ENCODE assay signal across 9 mouse cellular contexts in the genomic region with DNA sequence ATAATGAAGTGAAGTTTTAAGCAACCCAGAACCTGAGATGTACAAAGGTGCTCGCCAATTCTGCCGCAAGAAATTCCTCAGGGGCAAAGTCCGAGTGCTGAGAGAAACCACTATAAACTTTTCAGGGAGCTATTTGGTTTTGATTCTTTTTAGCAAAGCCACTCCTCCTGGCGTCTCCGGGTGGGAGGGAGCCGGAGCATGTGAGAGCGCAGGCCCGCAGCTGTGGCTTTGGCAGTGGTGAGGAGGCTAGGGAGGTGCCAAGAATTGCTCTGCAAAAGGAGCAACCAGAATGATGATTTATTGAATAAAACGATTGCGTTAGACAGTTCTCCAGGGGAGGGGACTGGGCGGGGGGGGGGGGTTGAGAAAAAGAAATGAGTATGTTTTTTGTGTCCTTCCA.
A peak's percentile ranks its signal among the peaks of the same experiment; 100 is the strongest.
DNase-seq lines count a peak whose midpoint lies in the region; ATAC-seq and TF ChIP-seq lines count a peak whose summit lies in the region.
"Had no signal": no experiment of that assay in that cellular context is flagged by ENCODE, and none has a peak within 500 bp of the region (broad histone marks: within the 10 kb centered on the region; RNA-seq: fewer than 3 reads in every experiment).

No protein-coding gene starts in this region.

- H3K27me3 ChIP-seq in heart, embryonic 11.5 days (ENCODE audit: control insufficient read depth, insufficient read depth, low read length) = no peaks in the 10 kb centered on the region
- H3K27me3 ChIP-seq in intestine, postnatal 0 days (replicated peaks; ENCODE audit: control insufficient read depth, insufficient read depth, low read length) = no peaks in the 10 kb centered on the region
- H3K27me3 ChIP-seq in neural tube, embryonic 14.5 days (ENCODE audit: control insufficient read depth, insufficient read depth, low read length) = no peaks in the 10 kb centered on the region
- H3K27me3 ChIP-seq: megakaryocyte, embryonic 14.5 days had no signal

- ATAC-seq in heart, embryonic 11.5 days (replicated peaks; ENCODE audit: insufficient number of reproducible peaks, low FRiP score, low TSS enrichment) = no peak
- no peak for ATAC-seq in intestine, postnatal 0 days
- ATAC-seq in neural tube, embryonic 14.5 days (ENCODE audit: low read depth) = peak; percentile 59; the same call in 1 of the 2 replicates

- H3K9ac ChIP-seq in heart, embryonic 11.5 days (ENCODE audit: low read depth, low read length) = no peak overlapping the region
- no peak overlapping the region for H3K9ac ChIP-seq in intestine, postnatal 0 days (ENCODE audit: low read depth, low read length)
- H3K9ac ChIP-seq in neural tube, embryonic 14.5 days (replicated peaks; ENCODE audit: low read depth, low read length) = no peak overlapping the region

- no peak overlapping the region for H3K4me3 ChIP-seq in heart, embryonic 11.5 days (ENCODE audit: low read depth, low read length)
- no peak overlapping the region for H3K4me3 ChIP-seq in intestine, postnatal 0 days (ENCODE audit: low read depth, low read length)
- H3K4me3 ChIP-seq in neural tube, embryonic 14.5 days (ENCODE audit: low read depth, low read length) = no peak overlapping the region
- H3K4me3 ChIP-seq: megakaryocyte, embryonic 14.5 days had no signal

- peak; percentile 78 to 87 for DNase-seq in heart, adult 18-20 months
- peak; percentile 25 for DNase-seq in cerebellum, adult 9-11 months
- DNase-seq in gastrocnemius, postnatal 10 days = peak; percentile 74
- DNase-seq in left cerebral cortex, postnatal 25 days (ENCODE audit: low spot score in 2 of 2) = peak; percentile 57 to 76
- DNase-seq in natural killer cell, adult 2 months (ENCODE audit: low spot score in 2 of 2) = no peak

- H3K4me1 ChIP-seq in heart, embryonic 11.5 days (ENCODE audit: control insufficient read depth, insufficient read depth, low read length) = no peaks in the 10 kb centered on the region
- H3K4me1 ChIP-seq in intestine, postnatal 0 days (replicated peaks; ENCODE audit: control insufficient read depth, insufficient read depth, low read length) = no peaks in the 10 kb centered on the region
- H3K4me1 ChIP-seq in neural tube, embryonic 14.5 days (ENCODE audit: control insufficient read depth, insufficient read depth, low read length) = peaks cover 8% of the 10 kb centered on the region; the same call in 1 of the 2 replicates
- H3K4me1 ChIP-seq: megakaryocyte, embryonic 14.5 days had no signal

- TF ChIP-seq CTCF in intestine, postnatal 0 days (IDR thresholded peaks at IDR 0.05; ENCODE audit: low read depth) = no peak

- no peaks in the 10 kb centered on the region for H3K36me3 ChIP-seq in heart, embryonic 11.5 days (ENCODE audit: control insufficient read depth, insufficient read depth, low read length)
- no peaks in the 10 kb centered on the region for H3K36me3 ChIP-seq in intestine, postnatal 0 days (ENCODE audit: control insufficient read depth, insufficient read depth)
- no peaks in the 10 kb centered on the region for H3K36me3 ChIP-seq in neural tube, embryonic 14.5 days (ENCODE audit: control insufficient read depth, insufficient read depth, low read length)

- no peaks in the 10 kb centered on the region for H3K9me3 ChIP-seq in heart, embryonic 11.5 days (replicated peaks; ENCODE audit: control insufficient read depth, low read length)
- no peaks in the 10 kb centered on the region for H3K9me3 ChIP-seq in intestine, postnatal 0 days (ENCODE audit: control insufficient read depth)
- H3K9me3 ChIP-seq in neural tube, embryonic 14.5 days (ENCODE audit: control insufficient read depth, low read length) = no peaks in the 10 kb centered on the region
- H3K9me3 ChIP-seq: megakaryocyte, embryonic 14.5 days had no signal

- H3K4me2 ChIP-seq in heart, embryonic 11.5 days = no peak overlapping the region
- H3K4me2 ChIP-seq in intestine, postnatal 0 days (replicated peaks; ENCODE audit: low read depth) = peak overlapping the region; percentile 37
- peak overlapping the region; percentile 30; the same call in 1 of the 2 replicates for H3K4me2 ChIP-seq in neural tube, embryonic 14.5 days (ENCODE audit: low read depth, low read length)

- H3K27ac ChIP-seq in heart, embryonic 11.5 days (ENCODE audit: low read depth, low read length) = no peak overlapping the region
- no peak overlapping the region for H3K27ac ChIP-seq in intestine, postnatal 0 days (ENCODE audit: low read depth, low read length)
- no peak overlapping the region for H3K27ac ChIP-seq in neural tube, embryonic 14.5 days (ENCODE audit: low read depth, low read length)

- 50% methylated on average over 11 of the region's 11 CpGs for WGBS in heart, embryonic 11.5 days (ENCODE audit: insufficient replicate concordance)
- WGBS in intestine, postnatal 0 days = 9% methylated on average over 11 of the region's 11 CpGs
- WGBS in neural tube, embryonic 14.5 days = 15% methylated on average over 11 of the region's 11 CpGs

- intact Hi-C loops in left cerebral cortex, postnatal 25 days (cut with DNase I) = no loop called here

Comparison
In these comparisons a context has a peak if more than half of its experiments do, and no peak if none do; other contexts are left out.
1. DNase-seq: peak in heart, adult 18-20 months (2 of 2), cerebellum, adult 9-11 months (single experiment), gastrocnemius, postnatal 10 days (single experiment) and left cerebral cortex, postnatal 25 days (2 of 2); none in natural killer cell, adult 2 months (0 of 2).